Mouse (Mus musculus) embryo, embryonic 9.5 days (tissue): Measurements from ENCODE around the gene 1700037H04Rik.

ENCODE experiments used
- DNase-seq: peaks from one replicate; pipeline ENCODE4 v3.0.0-alpha.2; 2017; ENCODE audit errors: extremely low spot score

1700037H04Rik gene

DNA sequence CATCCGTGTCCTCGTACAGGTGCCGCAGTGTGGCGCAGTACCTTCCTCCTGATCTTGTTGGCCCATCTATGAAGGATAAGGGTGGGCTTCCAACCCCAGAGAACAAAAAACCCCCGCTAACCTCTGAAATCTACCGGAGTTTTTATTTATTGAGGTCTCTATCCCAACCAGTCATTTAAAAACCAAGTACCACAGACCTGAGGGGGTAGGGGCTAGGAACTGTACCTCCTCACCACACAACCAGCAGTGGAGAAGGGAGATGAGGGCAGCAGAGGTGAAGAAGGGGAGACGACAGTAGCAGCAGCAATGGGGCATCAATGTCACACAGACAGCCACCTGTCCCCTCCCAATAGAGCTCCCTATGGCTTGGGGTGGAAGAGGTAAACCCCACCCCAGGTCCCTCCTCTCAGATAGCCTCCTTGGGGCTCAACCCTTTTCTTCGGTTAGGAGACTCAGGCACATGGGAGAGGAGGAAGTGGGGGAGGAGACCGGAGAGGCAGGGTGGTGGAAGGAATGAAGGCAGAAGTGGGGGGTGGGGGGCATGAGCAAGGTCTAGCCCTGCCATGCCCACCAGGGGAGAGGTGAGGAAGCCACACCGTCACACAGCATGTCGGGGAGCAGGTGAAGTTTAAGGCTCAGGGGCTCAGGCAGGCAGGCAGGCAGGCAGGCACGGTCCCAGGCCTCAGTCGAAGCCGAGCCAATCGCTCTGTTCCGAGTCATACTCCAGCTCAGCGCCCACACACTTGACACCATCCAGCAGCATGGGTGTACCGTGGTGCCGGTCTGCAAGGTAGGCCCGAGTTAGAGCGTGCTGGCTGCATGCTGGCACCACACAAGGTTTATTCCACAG, 13.5 kb downstream of the 1700037H04Rik start:
- no peak for DNase-seq

- no peak for DNase-seq
These were observed 14.3 kb downstream of the 1700037H04Rik start for GRCm38 (mm10) chr2:131145536-131145935.

DNA sequence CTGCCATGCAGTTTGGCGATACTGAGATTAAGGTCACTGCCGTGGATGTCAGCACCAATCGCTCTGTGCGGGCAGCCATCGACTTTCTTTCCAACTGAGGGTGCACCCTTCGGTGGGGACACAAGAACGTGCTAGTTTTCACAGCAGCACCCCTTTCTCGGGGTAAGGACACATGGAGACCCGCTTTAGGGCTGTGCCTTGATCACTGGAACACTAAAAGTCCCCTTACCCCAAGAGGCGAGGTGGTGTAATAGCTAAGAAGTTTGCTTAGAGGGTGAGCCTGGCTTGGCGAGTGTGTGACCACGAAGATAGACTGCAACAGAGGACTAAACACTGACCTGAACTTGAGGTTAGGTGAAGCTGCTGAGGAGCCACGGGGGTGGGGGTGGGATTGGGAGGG, 14.8 kb downstream of the 1700037H04Rik start:
- DNase-seq = no peak

GRCm38 (mm10) chr2:131143007-131143780, 16.7 kb downstream of the 1700037H04Rik start:
- DNase-seq = no peak

GRCm38 (mm10) chr2:131142592-131142991, 17.3 kb downstream of the 1700037H04Rik start:
- peak; percentile 79 for DNase-seq

DNA sequence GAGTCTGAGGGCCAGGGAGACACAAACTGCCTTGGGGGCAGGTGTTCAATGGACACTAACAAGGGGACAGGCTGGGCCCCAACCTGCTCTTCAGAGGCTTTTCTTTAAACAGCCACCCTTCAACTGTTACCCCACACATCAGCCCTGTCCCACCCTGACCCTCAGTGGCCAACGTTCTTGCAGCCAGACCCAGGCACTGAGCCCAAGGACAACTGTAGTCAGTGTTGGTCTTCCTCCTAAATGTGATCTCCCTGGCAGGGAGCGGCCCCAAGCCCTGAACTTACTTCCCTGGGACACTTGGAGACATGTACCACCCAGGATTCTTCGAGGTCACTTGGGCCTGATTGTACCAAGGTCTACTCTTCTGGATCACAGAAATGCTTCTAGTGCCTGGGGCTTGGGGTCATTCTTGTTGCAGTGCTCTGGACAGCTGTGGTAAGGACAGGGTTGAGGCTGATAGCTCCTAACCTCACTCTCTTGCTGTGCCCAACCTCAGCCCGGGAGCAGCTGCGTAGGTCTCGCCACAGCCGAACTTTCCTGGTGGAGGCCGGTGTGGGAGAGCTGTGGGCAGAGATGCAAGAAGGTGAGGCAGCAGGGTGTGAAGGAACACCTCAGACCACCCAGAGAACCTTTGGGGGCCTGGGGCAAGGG, 18.4 kb downstream of the 1700037H04Rik start:
- DNase-seq = no peak

- no peak for DNase-seq
These were observed 19.4 kb downstream of the 1700037H04Rik start for GRCm38 (mm10) chr2:131140533-131140905.

- no peak for DNase-seq
These were observed 19.9 kb downstream of the 1700037H04Rik start for GRCm38 (mm10) chr2:131139886-131140532.

DNA sequence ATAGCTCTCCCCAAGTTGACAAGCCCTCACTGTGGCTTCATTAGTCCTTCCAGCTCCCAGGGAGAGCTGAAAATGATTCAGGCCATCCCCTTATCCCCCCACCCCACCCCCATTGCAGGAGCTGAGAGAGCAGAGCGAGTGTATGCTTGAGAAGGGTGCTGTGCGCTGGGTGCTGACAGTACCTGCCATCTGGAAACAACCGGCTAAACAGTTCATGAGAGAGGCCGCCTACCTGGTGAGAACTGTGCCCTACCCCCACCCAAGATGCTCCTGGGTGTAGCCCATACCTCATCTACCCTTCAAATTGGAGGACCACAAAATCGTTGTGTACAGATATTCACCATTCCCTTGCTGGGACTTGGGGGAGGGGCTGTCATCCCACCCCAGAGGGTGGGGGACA, 20.6 kb downstream of the 1700037H04Rik start:
- DNase-seq = no peak

DNA sequence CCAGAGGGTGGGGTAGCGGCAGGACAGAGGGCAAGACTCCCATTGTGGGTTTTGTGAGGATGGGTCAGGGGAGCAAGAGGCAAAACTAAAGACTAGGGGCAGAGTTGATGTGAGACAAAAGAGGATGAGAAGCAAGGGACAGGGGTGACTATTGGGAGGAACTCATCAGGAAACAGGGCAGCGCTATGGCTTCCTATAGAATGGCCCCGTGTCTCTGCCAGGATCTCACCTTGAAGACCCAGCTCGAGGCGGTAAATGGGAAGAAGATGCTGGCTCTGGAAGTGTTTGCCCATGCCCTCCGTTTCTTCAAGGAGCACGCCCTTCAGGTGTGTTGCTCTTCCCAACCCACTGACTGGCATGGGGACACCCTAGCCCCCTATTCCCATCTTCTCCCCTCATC, 21.1 kb downstream of the 1700037H04Rik start:
- no peak for DNase-seq

- DNase-seq = no peak
These were observed 21.6 kb downstream of the 1700037H04Rik start for GRCm38 (mm10) chr2:131138296-131138695.

DNA sequence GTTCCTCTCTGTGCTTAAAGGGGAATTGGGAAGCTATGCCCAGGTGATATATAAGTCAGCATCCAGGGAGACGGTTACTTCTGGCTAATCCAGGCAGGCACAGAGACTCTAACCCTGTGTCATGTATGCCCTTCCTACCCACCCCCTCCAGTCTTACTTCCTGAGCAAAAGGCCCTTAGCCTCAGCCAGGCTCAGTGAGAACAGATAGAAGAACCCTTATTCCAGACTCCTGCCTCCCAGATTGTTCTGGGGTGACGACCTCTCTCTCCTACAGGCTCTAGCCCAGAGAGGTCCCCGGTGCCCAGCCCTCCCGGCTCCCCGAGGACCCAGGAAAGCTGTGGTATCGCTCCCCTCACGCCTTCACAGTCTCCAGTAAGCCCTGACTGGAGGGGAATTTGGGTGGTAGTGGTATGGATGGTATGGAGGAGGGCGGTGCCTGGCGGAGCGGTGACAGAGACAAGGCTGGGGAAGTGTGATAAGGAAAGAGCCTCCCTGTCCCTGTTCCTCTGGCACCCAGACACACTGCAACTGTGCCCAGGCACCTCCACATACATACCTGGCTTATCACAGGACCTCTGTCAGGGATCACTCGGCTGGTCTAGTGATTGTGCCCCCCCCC, 24.3 kb downstream of the 1700037H04Rik start:
- DNase-seq = no peak

DNA sequence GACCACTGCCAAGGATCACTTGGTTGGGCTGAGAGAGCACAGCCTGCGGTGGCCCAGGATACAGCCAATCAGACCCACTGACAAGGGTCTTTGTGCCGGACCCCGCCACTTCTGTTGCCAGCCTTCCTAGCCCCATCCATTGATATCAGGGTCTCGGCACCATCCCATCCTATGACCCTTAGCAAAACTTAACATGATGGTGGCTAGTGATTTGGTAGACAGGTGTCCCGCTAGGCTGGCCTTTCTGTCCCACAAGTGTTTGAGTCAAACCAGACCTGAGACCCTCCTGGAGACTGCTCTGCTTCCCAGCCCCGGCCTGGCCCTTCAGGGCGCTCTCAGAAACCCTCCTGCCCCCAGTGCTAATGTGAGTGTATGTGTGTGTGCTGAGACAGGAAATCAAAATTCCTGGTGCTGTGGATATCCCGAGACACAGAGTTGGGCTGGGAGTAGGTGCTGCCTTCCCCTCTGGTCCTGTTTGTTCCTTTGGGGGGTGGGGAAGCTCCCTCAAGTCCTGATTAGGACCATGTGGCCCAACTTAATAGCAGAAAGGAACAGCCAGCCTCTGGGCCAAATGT, 25.0 kb downstream of the 1700037H04Rik start:
- no peak for DNase-seq

GRCm38 (mm10) chr2:131134381-131134780, 25.5 kb downstream of the 1700037H04Rik start:
- DNase-seq = no peak

DNA sequence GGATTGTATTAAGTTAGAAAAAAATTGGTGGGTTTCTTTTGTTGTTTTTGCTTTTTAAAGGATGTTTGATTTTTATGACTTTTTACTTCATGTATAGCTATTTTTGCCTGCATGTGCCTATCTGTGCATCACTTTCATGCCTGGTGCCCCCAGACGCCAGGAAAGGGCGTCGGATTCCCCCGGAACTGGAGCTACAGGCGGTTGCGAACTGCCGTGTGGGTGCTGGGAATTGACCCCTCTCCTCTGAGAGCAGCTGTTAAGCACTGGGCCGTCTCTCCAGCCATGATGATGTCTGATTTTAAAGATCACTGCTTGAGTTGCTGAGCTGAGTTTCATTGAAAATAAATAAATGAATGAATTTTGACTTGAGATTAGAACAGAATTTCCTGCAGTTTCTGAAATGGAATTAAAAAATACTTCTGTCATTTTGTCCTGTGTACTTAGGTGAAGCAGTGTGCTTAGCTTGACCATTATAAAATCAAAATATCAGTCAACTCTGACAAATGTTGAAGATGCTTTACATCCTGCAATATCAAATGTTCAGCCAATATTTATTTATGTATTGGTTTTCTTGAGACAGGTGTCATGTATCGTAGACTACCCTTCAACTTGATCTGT, 26.8 kb downstream of the 1700037H04Rik start, which contains the start of gene Gm11037:
Gene Gm11037, plus strand, starts transcription at position 568 of the 618 bp plus-strand sequence.
- DNase-seq = no peak

- DNase-seq = no peak
These were observed 27.6 kb downstream of the 1700037H04Rik start for GRCm38 (mm10) chr2:131132111-131132888.

GRCm38 (mm10) chr2:131130849-131131248, 29.0 kb downstream of the 1700037H04Rik start:
- DNase-seq = no peak

- DNase-seq = no peak
These were observed 30.0 kb downstream of the 1700037H04Rik start for GRCm38 (mm10) chr2:131129836-131130235.

GRCm38 (mm10) chr2:131128636-131129157, 31.2 kb downstream of the 1700037H04Rik start:
- DNase-seq = no peak
